Mouse (Mus musculus) neural tube, embryonic 11.5 days (tissue): Measurements from ENCODE around the gene Foxr1. TPM values are rescaled to one million over a fixed set of nuclear protein-coding genes. Genes with fewer than 3 reads are reported as not detected.

Source experiments
- ATAC-seq: fragments of 200-750 bp; cut with Nextera tagmentation; 2 replicates; pipeline ENCODE4 v1.8.0; 2017; ENCODE audit warnings: moderate number of reproducible peaks, mild to moderate bottlenecking, moderate TSS enrichment, moderate library complexity; ENCODE audit not compliant: insufficient read depth, low FRiP score, low TSS enrichment
- DNase-seq: peaks from one replicate; pipeline ENCODE4 v3.0.0-alpha.2; 2015; ENCODE audit warnings: low spot score
- H3K27ac ChIP-seq: fragments of 300-500 bp; sonication (generic); 2 replicates; pipeline ENCODE4 v1.5.1; 2014; ENCODE audit warnings: low read depth, mild to moderate bottlenecking, low read length
- H3K27me3 ChIP-seq: fragments of 300-500 bp; sonication (generic); 2 replicates; pipeline ENCODE4 v1.6.1; 2014; ENCODE audit warnings: mild to moderate bottlenecking, low read length, mixed read lengths; ENCODE audit not compliant: control insufficient read depth, insufficient read depth
- H3K36me3 ChIP-seq: fragments of 300-500 bp; sonication (generic); 2 replicates; pipeline ENCODE4 v1.6.1; 2014; ENCODE audit warnings: mild to moderate bottlenecking, low read length, moderate library complexity, mixed read lengths; ENCODE audit not compliant: control insufficient read depth, insufficient read depth
- H3K4me1 ChIP-seq: fragments of 300-500 bp; sonication (generic); 2 replicates; pipeline ENCODE4 v1.6.1; 2014; ENCODE audit warnings: low read length, mixed read lengths; ENCODE audit not compliant: control insufficient read depth, insufficient read depth
- H3K4me2 ChIP-seq: fragments of 300-500 bp; sonication (generic); 2 replicates; pipeline ENCODE4 v1.6.1; 2014; ENCODE audit warnings: low read depth, mild to moderate bottlenecking, moderate library complexity
- H3K4me3 ChIP-seq: fragments of 300-500 bp; sonication (generic); 2 replicates; pipeline ENCODE4 v1.5.1; 2014; ENCODE audit warnings: low read depth, low read length
- H3K9ac ChIP-seq: fragments of 300-500 bp; sonication (generic); 2 replicates; pipeline ENCODE4 v1.6.1; 2014; ENCODE audit warnings: mild to moderate bottlenecking, low read length
- H3K9me3 ChIP-seq: fragments of 300-500 bp; sonication (generic); 2 replicates; pipeline ENCODE4 v1.6.1; 2016; ENCODE audit warnings: low read length; ENCODE audit not compliant: control insufficient read depth
- WGBS: fragments of 180-500 bp; shearing (Covaris S2); extraction: QIAGEN DNeasy Blood & Tissue Kit; methylation state at CpG from one replicate; pipeline ENCODE4 v1.1.7; 2014; 5-methylcytosine and 5-hydroxymethylcytosine counted together
- polyA plus RNA-seq: library from polyadenylated mRNA; unstranded; fragments of >200 nt; fragmentation: Nextera tagmentation; extraction: Ambion mirVana; gene quantifications from 2 replicates; pipeline ENCODE4 v1.2.1, GENCODE M21; 2014

Foxr1 gene
- polyA plus RNA-seq, 1 experiment from 2014 or later = not detected

GRCm38 (mm10) chr9:44478959-44479605 is 38.1 kb upstream of the Foxr1 start:
- ATAC-seq = peak; percentile 42
- under 1% methylated on average over 29 of the region's 29 CpGs for WGBS
- H3K27me3 ChIP-seq = no peaks in the 10 kb centered on the region

DNA sequence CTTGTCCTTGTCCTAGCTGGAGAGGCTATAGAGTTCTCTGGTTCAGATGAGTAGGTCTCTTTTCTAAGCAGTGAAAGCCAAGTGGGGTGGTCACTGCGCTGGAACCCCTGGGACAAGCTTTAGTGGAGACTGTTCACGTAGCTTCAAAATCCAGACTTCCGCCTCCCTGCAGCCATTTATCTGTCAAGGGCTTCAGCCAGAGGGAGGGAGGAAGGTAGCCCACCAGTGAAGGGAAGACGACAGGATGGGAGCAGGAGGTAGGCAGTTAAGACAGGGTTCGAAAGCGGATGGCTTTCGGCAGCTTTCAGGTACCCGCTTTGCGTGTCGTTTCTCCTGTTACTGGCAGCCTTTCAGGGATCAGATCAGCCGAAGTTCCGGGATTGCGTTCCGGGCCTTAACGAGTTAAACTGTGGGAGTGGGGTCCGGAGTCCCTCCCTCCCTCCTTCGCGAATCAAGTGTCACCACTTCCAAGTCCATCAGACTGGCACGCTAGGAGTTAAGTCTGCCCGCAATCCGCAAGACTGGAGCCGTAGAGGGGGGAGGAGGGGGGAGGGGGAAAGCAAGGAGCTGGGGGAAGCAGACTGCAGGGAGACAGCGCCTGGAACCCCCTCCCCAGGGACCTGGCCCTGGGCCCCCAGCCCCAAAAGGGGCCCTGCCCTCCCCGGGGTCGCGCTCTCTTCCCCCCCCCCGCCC is 37.4 kb upstream of the Foxr1 start:
- Histone ChIP-seq H3K4me2 (peak overlapping the region; percentile 95), H3K27me3 (no peaks in the 10 kb centered on the region), H3K9ac (peak overlapping the region; percentile 64), H3K36me3 (no peaks in the 10 kb centered on the region), H3K27ac (peak overlapping the region; percentile 92), H3K4me3 (peak overlapping the region; percentile 55), H3K4me1 (peaks cover 14% of the 10 kb centered on the region; the same call in 1 of the 2 replicates), H3K9me3 (no peaks in the 10 kb centered on the region)
- WGBS = 0% methylated on average over 20 of the region's 27 CpGs
- ATAC-seq (peak; percentile 48; the same call in 1 of the 2 replicates), DNase-seq (peak; percentile 87)

More at GRCm38 (mm10) chr9:44478959-44479605, 38.1 kb upstream of the Foxr1 start:
- H3K4me2 ChIP-seq = peak overlapping the region; percentile 95
- H3K4me3 ChIP-seq = peak overlapping the region; percentile 55
- no peaks in the 10 kb centered on the region for H3K36me3 ChIP-seq
- H3K4me1 ChIP-seq = peaks cover 20% of the 10 kb centered on the region; the same call in 1 of the 2 replicates
- peak overlapping the region; percentile 64 for H3K9ac ChIP-seq
- peak; percentile 90 for DNase-seq
- H3K27ac ChIP-seq = peak overlapping the region; percentile 92
- no peaks in the 10 kb centered on the region for H3K9me3 ChIP-seq

GRCm38 (mm10) chr9:44477339-44478228 is 36.6 kb upstream of the Foxr1 start:
- no peaks in the 10 kb centered on the region for H3K9me3 ChIP-seq
- H3K9ac ChIP-seq = peak overlapping the region; percentile 64; the same call in 1 of the 2 replicates
- ATAC-seq (no peak), DNase-seq (peak; percentile 57)
- no peak overlapping the region for H3K27ac ChIP-seq
- no peaks in the 10 kb centered on the region for H3K36me3 ChIP-seq
- 5% methylated on average over 24 of the region's 24 CpGs for WGBS
- H3K4me2 ChIP-seq = peak overlapping the region; percentile 95
- peaks cover 14% of the 10 kb centered on the region; the same call in 1 of the 2 replicates for H3K4me1 ChIP-seq
- no peaks in the 10 kb centered on the region for H3K27me3 ChIP-seq
- peak overlapping the region; percentile 55 for H3K4me3 ChIP-seq

DNA sequence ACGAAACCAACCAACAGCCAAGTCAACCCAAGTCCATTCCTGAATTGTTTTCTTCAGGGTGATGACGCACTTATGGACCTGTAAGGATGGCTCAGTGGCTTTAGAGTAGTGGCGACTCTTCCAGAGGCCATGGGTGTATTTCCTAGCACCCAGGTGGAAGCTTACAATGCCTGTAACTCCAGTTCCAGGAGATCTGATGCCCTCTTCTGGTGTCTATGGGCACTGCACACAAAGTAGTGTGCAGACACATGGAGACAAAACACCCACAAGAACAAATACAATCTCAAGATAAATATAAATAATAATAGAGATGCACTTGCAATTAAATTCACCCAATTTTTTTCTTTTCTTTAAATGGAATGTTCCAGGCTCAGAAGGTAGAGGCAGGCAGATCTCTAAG is 35.0 kb upstream of the Foxr1 start:
- DNase-seq (no peak), ATAC-seq (no peak)
- no peak overlapping the region for H3K27ac ChIP-seq
- H3K4me3 ChIP-seq = no peak overlapping the region
- H3K27me3 ChIP-seq = no peaks in the 10 kb centered on the region
- H3K4me1 ChIP-seq = peaks cover 10% of the 10 kb centered on the region; the same call in 1 of the 2 replicates
- H3K9me3 ChIP-seq = no peaks in the 10 kb centered on the region
- no peak overlapping the region for H3K9ac ChIP-seq
- no peaks in the 10 kb centered on the region for H3K36me3 ChIP-seq
- 92% methylated on average over 3 of the region's 3 CpGs for WGBS
- no peak overlapping the region for H3K4me2 ChIP-seq

DNA sequence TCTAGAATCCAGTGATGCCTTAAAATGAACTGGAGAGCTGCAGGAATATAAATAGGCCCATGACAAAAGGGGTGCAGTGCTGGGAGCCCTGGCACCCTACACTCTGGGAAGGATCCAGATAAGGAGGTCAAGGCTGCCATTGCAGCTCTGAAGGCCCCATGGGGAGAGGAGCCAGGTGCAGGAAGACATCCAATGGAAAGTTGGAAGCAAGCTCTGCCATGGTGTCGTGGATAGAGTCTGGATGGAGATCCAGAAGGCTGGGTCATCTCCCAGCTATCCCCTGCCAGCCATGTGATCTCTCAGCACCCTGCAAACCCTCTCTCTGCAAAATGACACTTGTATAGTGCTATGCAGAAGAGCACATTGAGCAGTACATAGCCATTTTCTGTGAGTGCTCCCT is 33.4 kb upstream of the Foxr1 start:
- DNase-seq (no peak), ATAC-seq (no peak)
- Histone ChIP-seq H3K27ac (no peak overlapping the region), H3K4me1 (0 out of 2 replicates have a peak, but pooled peaks cover 2% of the 10 kb centered on the region), H3K9ac (no peak overlapping the region), H3K27me3 (no peaks in the 10 kb centered on the region), H3K9me3 (no peaks in the 10 kb centered on the region), H3K36me3 (no peaks in the 10 kb centered on the region), H3K4me3 (no peak overlapping the region), H3K4me2 (no peak overlapping the region)
- WGBS = 44% methylated on average over 1 of the region's 1 CpGs

DNA sequence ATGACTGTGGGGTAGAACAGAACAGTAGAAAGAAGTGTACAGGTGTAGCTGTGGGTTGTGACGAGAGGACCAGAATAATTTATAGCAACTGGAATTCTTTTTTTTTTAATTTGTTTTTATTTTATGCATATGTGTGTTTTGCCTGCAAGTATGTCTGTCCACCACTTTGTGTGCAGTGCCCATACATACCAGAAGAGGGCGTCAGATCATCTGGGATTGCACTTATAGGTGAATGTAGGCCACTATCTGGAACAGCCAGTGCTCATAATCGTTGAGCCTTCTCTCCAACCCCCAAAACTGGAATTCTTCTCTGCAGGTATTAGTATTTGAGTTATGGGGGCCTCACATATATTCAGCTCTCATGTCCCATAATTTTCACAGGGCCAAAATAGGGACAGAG is 32.2 kb upstream of the Foxr1 start:
- Histone ChIP-seq H3K9me3 (no peaks in the 10 kb centered on the region), H3K4me3 (no peak overlapping the region), H3K27me3 (no peaks in the 10 kb centered on the region), H3K4me2 (no peak overlapping the region), H3K9ac (no peak overlapping the region), H3K36me3 (no peaks in the 10 kb centered on the region), H3K27ac (no peak overlapping the region), H3K4me1 (0 out of 2 replicates have a peak, but pooled peaks cover 2% of the 10 kb centered on the region)
- WGBS = 67% methylated on average over 3 of the region's 3 CpGs
- DNase-seq (no peak), ATAC-seq (no peak)

DNA sequence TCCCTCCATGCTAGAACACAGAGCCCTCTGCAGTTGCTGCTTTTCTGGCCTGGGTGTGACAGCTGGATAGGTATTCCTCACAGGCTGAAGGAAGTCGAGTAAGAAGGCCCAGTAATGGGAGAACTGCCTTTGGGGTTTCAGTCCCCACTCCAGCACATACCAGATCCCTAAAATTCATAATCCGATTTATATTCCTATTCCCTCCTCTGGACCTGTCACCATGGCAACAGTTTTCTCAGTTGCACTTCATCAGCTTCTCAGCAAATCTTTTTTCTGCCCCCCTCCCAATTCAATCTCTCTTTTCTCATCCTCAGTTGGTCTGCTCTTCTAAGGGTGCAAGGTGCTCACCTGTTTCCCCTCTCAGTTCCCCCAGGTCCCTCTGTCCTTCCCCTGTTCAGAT is 27.9 kb upstream of the Foxr1 start:
- Histone ChIP-seq H3K36me3 (no peaks in the 10 kb centered on the region), H3K27me3 (no peaks in the 10 kb centered on the region), H3K4me2 (no peak overlapping the region), H3K9ac (no peak overlapping the region), H3K4me1 (no peaks in the 10 kb centered on the region), H3K4me3 (no peak overlapping the region), H3K27ac (no peak overlapping the region), H3K9me3 (no peaks in the 10 kb centered on the region)
- 56% methylated on average over 2 of the region's 2 CpGs for WGBS
- no peak for DNase-seq
- ATAC-seq = no peak

- ATAC-seq (no peak), DNase-seq (no peak)
- Histone ChIP-seq H3K27me3 (no peaks in the 10 kb centered on the region), H3K4me1 (no peaks in the 10 kb centered on the region), H3K27ac (no peak overlapping the region), H3K36me3 (no peaks in the 10 kb centered on the region), H3K4me2 (no peak overlapping the region), H3K9ac (no peak overlapping the region), H3K9me3 (no peaks in the 10 kb centered on the region), H3K4me3 (no peak overlapping the region)
- 65% methylated on average over 7 of the region's 7 CpGs for WGBS
Measured at GRCm38 (mm10) chr9:44468224-44468623, 27.3 kb upstream of the Foxr1 start.
